Mouse (Mus musculus): ENCODE measurements around the gene Apof. TPM values are rescaled to one million over a fixed set of nuclear protein-coding genes. Genes with fewer than 3 reads are reported as not detected.
A peak's percentile ranks its signal among the peaks of the same experiment; 100 is the strongest.

The Apof gene
- total and polyA plus RNA-seq, 3 experiments, result not detected

GRCm38 (mm10) chr10:128297622-128298021 is 29.2 kb downstream of the Apof start:
- no peaks in the 10 kb centered on the region for H3K9me3 ChIP-seq (replicated peaks; ENCODE audit: insufficient read depth, low read length)
- TF ChIP-seq MAZ (IDR thresholded peaks at IDR 0.05; ENCODE audit: low read depth, low read length) (no peak), CTCF (IDR thresholded peaks at IDR 0.05 in 2 of 3, conservative IDR thresholded peaks at IDR 0.05 in 1 of 3; ENCODE audit: control insufficient read depth in 1 of 3, insufficient read depth in 1 of 3, low read depth in 2 of 3, low read length in 3 of 3, poor library complexity in 1 of 3, severe bottlenecking in 1 of 3) (no peak)
- no peak for DNase-seq (ENCODE audit: low read depth, low spot score)
- no peak overlapping the region for H3K4me3 ChIP-seq (ENCODE audit: control insufficient read depth in 1 of 2, insufficient read depth in 1 of 2, low read depth in 2 of 2, low read length in 2 of 2)
- H3K4me1 ChIP-seq (ENCODE audit: control insufficient read depth in 1 of 2, insufficient read depth in 2 of 2, low read length in 2 of 2), result peaks cover 0 to 24% of the 10 kb centered on the region in 2 experiments; a peak in 3 of 4 replicates
- peaks cover 0 to 20% of the 10 kb centered on the region in 2 experiments; a peak in 2 of 4 replicates for H3K36me3 ChIP-seq (ENCODE audit: control insufficient read depth in 1 of 2, insufficient read depth in 2 of 2, low read length in 2 of 2)
- peaks cover 3% of the 10 kb centered on the region; the same call in 1 of the 2 replicates for H3K79me2 ChIP-seq (ENCODE audit: control insufficient read depth, insufficient read depth, low read length, poor library complexity)
- H3K9ac ChIP-seq (ENCODE audit: control insufficient read depth, low read depth, low read length, poor library complexity, severe bottlenecking), result no peak overlapping the region
- no peak overlapping the region for H3K27ac ChIP-seq (ENCODE audit: control insufficient read depth, low read depth, low read length)
- no peaks in the 10 kb centered on the region for H3K27me3 ChIP-seq (ENCODE audit: control insufficient read depth in 1 of 2, insufficient read depth in 2 of 2, low read length in 2 of 2)

DNA sequence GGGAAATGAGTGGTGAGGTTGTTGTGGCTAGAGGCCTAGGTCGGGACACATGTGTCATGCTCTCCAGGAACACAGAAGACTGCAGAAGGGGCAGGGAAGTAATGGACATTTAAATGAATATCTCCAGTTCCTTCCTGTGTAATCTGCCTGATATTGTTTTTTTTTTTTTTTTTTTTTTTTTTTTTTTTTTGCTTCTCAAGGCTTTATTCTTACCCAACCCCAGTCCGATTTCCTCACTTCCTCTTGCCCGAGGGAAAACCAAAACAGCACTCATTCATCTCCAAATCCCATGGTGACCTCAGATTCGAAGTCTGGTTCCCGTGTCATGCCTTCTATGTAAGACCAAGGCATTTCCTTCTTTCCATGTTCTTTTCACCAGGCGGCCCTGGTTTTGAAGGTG is 29.8 kb downstream of the Apof start:
- peak; percentile 92 for TF ChIP-seq ZNF384 (IDR thresholded peaks at IDR 0.05; ENCODE audit: low read depth, low read length)
- TF ChIP-seq POLR2AphosphoS2 (IDR thresholded peaks at IDR 0.05; ENCODE audit: low read length), result no peak
- peaks cover 0 to 24% of the 10 kb centered on the region in 2 experiments; a peak in 3 of 4 replicates for H3K4me1 ChIP-seq (ENCODE audit: control insufficient read depth in 1 of 2, insufficient read depth in 2 of 2, low read length in 2 of 2)
- no peaks in the 10 kb centered on the region for H3K27me3 ChIP-seq (ENCODE audit: control insufficient read depth in 1 of 2, insufficient read depth in 2 of 2, low read length in 2 of 2)
- no peak overlapping the region for H3K27ac ChIP-seq (ENCODE audit: control insufficient read depth, low read depth, low read length)
- peaks cover 0 to 20% of the 10 kb centered on the region in 2 experiments; a peak in 2 of 4 replicates for H3K36me3 ChIP-seq (ENCODE audit: control insufficient read depth in 1 of 2, insufficient read depth in 2 of 2, low read length in 2 of 2)
- no peak overlapping the region for H3K9ac ChIP-seq (ENCODE audit: control insufficient read depth, low read depth, low read length, poor library complexity, severe bottlenecking)
- DNase-seq (ENCODE audit: low read depth, low spot score), result peak; percentile 35
- H3K9me3 ChIP-seq (replicated peaks; ENCODE audit: insufficient read depth, low read length), result no peaks in the 10 kb centered on the region
- H3K79me2 ChIP-seq (ENCODE audit: control insufficient read depth, insufficient read depth, low read length, poor library complexity), result peaks cover 6% of the 10 kb centered on the region; the same call in 1 of the 2 replicates
- no peak overlapping the region for H3K4me3 ChIP-seq (ENCODE audit: control insufficient read depth in 1 of 2, insufficient read depth in 1 of 2, low read depth in 2 of 2, low read length in 2 of 2)

DNA sequence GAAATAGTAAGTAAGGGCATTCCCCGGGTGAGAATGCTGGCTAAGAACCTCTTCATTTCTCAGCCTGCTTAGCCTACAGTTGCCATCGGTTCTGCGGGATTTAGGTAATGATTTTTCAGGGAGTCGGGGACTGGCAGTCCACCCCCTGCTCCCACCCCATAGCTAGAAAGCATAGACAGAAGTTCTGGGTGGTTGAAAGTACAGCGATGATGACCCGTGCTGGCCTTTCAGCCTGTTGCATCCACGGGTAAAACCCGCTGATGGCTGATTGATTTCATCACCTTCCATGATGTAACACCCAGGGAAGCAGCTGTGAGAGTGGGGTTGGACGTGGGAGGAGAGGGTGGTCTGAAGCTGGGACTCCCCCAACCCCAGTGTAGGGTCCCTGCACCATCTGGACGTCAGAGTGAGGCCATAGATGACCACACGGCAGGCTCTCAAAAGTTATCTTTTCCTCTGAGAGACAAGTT is 30.3 kb downstream of the Apof start, which contains the start of gene Il23a:
Il23a (minus strand) TSS at position 51 of the 470 bp plus-strand sequence.
- Histone ChIP-seq H3K36me3 (ENCODE audit: control insufficient read depth in 1 of 2, insufficient read depth in 2 of 2, low read length in 2 of 2) (peaks cover 0 to 20% of the 10 kb centered on the region in 2 experiments; a peak in 2 of 4 replicates), H3K9ac (ENCODE audit: control insufficient read depth, low read depth, low read length, poor library complexity, severe bottlenecking) (no peak within 1 kb of the TSS), H3K4me3 (ENCODE audit: control insufficient read depth in 1 of 2, insufficient read depth in 1 of 2, low read depth in 2 of 2, low read length in 2 of 2) (no peak within 1 kb of the TSS), H3K79me2 (ENCODE audit: control insufficient read depth, insufficient read depth, low read length, poor library complexity) (peaks cover 6% of the 10 kb centered on the region; the same call in 1 of the 2 replicates), H3K9me3 (replicated peaks; ENCODE audit: insufficient read depth, low read length) (no peaks in the 10 kb centered on the region), H3K27me3 (ENCODE audit: control insufficient read depth in 1 of 2, insufficient read depth in 2 of 2, low read length in 2 of 2) (no peaks in the 10 kb centered on the region), H3K4me1 (ENCODE audit: control insufficient read depth in 1 of 2, insufficient read depth in 2 of 2, low read length in 2 of 2) (peaks cover 0 to 24% of the 10 kb centered on the region in 2 experiments; a peak in 3 of 4 replicates), H3K27ac (ENCODE audit: control insufficient read depth, low read depth, low read length) (no peak within 1 kb of the TSS)
- TF ChIP-seq GABPA (IDR thresholded peaks at IDR 0.05; ENCODE audit: low read depth, low read length) (no peak), RCOR1 (IDR thresholded peaks at IDR 0.05; ENCODE audit: low read depth, low read length) (no peak), MEF2A (IDR thresholded peaks at IDR 0.05; ENCODE audit: extremely low read depth, insufficient replicate concordance, low read depth, low read length, poor library complexity, severe bottlenecking) (no peak), CTCF (IDR thresholded peaks at IDR 0.05 in 2 of 3, conservative IDR thresholded peaks at IDR 0.05 in 1 of 3; ENCODE audit: control insufficient read depth in 1 of 3, insufficient read depth in 1 of 3, low read depth in 2 of 3, low read length in 3 of 3, poor library complexity in 1 of 3, severe bottlenecking in 1 of 3) (no peak), POLR2AphosphoS5 (IDR thresholded peaks at IDR 0.05; ENCODE audit: borderline replicate concordance, low read depth, low read length) (no peak), TCF12 (IDR thresholded peaks at IDR 0.05; ENCODE audit: low read depth, low read length) (no peak), ZKSCAN1 (IDR thresholded peaks at IDR 0.05; ENCODE audit: low read depth, low read length) (no peak), USF1 (IDR thresholded peaks at IDR 0.05; ENCODE audit: low read depth, low read length) (no peak), ETS1 (IDR thresholded peaks at IDR 0.05; ENCODE audit: low read depth, low read length) (no peak), POLR2AphosphoS2 (IDR thresholded peaks at IDR 0.05; ENCODE audit: low read length) (no peak), USF2 (IDR thresholded peaks at IDR 0.05; ENCODE audit: borderline replicate concordance in 1 of 2, insufficient read depth in 1 of 2, low read depth in 1 of 2, low read length in 2 of 2) (no peak), E2F4 (IDR thresholded peaks at IDR 0.05; ENCODE audit: borderline replicate concordance, low read depth, low read length) (no peak), UBTF (IDR thresholded peaks at IDR 0.05; ENCODE audit: borderline replicate concordance, insufficient read depth, low read depth, low read length) (no peak), NRF1 (IDR thresholded peaks at IDR 0.05; ENCODE audit: insufficient read depth, low read depth, low read length, poor library complexity, severe bottlenecking) (no peak), BHLHE40 (IDR thresholded peaks at IDR 0.05; ENCODE audit: borderline replicate concordance, low read depth, low read length) (no peak), MAFK (IDR thresholded peaks at IDR 0.05; ENCODE audit: borderline replicate concordance, low read depth, low read length) (no peak), MAZ (IDR thresholded peaks at IDR 0.05; ENCODE audit: low read depth, low read length) (no peak), NELFE (IDR thresholded peaks at IDR 0.05; ENCODE audit: low read depth, low read length) (no peak)
- DNase-seq (ENCODE audit: low read depth, low spot score), result no peak

Measured in MEL (cell line).